Mouse (Mus musculus): ENCODE results near the gene Susd1.
A peak's percentile ranks its signal among the peaks of the same experiment; 100 is the strongest.

The Susd1 gene

DNA sequence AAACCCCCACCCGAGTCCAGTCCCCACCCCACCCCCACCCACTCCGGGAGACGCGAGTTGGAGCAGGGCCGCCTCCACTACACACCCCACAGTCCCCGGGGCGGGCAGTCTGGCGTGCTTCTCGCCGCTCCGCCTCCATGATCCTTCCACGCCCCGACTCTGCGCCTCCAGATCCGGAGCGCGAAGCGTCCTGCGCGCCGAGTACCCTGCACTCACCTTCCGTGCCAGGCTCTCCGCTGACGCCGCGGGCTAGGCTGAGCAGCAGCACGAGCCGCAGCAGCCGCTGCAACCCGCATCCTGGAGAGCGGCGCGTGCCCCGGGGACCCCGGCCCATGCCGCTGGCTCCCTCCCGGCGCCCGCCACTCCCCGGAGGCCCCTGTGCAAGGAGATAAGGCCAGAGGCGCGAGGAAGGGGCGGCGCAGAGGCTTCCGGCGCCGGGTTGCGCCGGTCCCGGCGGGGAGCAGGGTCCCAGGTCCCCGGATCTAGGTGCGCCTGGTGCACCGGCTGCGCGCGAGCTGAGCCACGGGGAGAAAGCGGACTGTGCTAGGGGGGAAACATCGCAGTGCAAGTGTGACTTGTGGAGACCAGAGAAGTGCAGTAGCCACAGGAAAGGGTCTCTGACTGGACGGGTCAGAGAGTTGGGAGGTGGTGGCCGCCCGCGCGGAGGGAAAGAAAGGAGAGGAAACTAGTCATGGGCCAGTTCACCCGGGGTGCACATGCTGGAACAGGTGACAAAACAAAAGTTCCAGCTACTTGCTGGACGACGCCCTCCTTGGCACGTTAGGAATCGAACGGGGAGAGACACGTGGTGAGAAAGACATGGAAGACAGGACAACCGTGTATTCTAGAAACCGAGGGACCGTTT, at the start of gene Susd1:
Gene Susd1, minus strand, starts transcription at position 644 of the 865 bp plus-strand sequence.
- Histone ChIP-seq H3K27me3 (ENCODE audit: insufficient read depth, low read length) (peaks cover 64% of the 10 kb centered on the region), H3K9me3 (ENCODE audit: low read length) (no peaks in the 10 kb centered on the region), H3K4me1 (replicated peaks; ENCODE audit: low read depth, low read length) (peaks cover 27% of the 10 kb centered on the region), H3K36me3 (ENCODE audit: insufficient read depth, low read length) (no peaks in the 10 kb centered on the region), H3K4me3 (replicated peaks; ENCODE audit: low read length) (peak within 1 kb of the TSS; percentile 80)
- no peak for TF ChIP-seq CTCF (conservative IDR thresholded peaks at IDR 0.05; ENCODE audit: low read length)
- no peak for TF ChIP-seq POU5F1 (IDR thresholded peaks at IDR 0.05; ENCODE audit: borderline replicate concordance, low read length)
- no peak for TF ChIP-seq NANOG (IDR thresholded peaks at IDR 0.05; ENCODE audit: borderline replicate concordance, low read length)

DNA sequence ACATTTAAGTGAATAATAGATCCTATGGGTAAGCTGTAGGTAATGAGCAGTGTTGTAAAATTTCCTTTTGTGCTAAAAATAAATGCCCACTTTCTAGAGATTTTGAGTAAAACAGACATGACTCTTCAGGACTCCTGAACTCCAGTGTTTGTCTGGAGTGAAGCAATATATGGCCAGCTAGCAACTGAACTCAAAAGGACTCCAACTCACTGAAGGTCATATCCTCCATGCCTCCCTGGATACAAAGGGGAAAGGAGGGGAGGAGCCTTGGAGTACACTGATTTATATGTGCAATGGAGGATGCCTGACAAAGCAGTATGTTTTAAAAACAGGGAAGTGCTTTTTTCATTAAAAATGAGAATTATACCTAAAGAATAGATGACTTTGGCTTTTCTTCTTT, 32.9 kb upstream of the Susd1 start:
- H3K4me1 ChIP-seq (replicated peaks; ENCODE audit: low read depth, low read length): no peaks in the 10 kb centered on the region
- H3K27me3 ChIP-seq (ENCODE audit: insufficient read depth, low read length): no peaks in the 10 kb centered on the region
- no peak overlapping the region for H3K4me3 ChIP-seq (replicated peaks; ENCODE audit: low read length)
- H3K9me3 ChIP-seq (ENCODE audit: low read length): no peaks in the 10 kb centered on the region
- TF ChIP-seq NANOG (IDR thresholded peaks at IDR 0.05; ENCODE audit: borderline replicate concordance, low read length): no peak
- TF ChIP-seq POU5F1 (IDR thresholded peaks at IDR 0.05; ENCODE audit: borderline replicate concordance, low read length): no peak
- TF ChIP-seq CTCF (conservative IDR thresholded peaks at IDR 0.05; ENCODE audit: low read length): no peak
- 0 out of 2 replicates have a peak, but pooled peaks cover 4% of the 10 kb centered on the region for H3K36me3 ChIP-seq (ENCODE audit: insufficient read depth, low read length)

DNA sequence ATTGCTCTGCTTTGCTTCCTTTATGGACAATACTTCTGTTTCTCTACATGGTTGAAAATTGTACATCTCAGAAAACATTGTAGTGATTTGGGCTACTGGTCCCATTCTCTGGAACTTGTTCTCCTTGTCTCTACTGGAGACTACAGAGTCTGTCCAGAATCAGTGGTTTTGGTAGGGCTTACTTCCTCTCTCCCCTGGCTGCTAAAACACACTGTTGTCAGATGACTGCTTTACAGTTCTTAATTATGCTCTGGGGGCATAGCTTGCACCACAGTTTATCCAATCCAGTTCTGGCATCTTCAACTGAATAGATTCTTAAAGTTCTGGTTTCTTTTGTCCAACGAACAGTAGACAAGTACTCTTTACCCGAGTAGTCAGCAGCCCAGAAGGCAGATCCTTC, 27.0 kb upstream of the Susd1 start:
- H3K27me3 ChIP-seq (ENCODE audit: insufficient read depth, low read length): no peaks in the 10 kb centered on the region
- H3K9me3 ChIP-seq (ENCODE audit: low read length): no peaks in the 10 kb centered on the region
- H3K4me3 ChIP-seq (replicated peaks; ENCODE audit: low read length): no peak overlapping the region
- TF ChIP-seq NANOG (IDR thresholded peaks at IDR 0.05; ENCODE audit: borderline replicate concordance, low read length): no peak
- no peak for TF ChIP-seq CTCF (conservative IDR thresholded peaks at IDR 0.05; ENCODE audit: low read length)
- TF ChIP-seq POU5F1 (IDR thresholded peaks at IDR 0.05; ENCODE audit: borderline replicate concordance, low read length): no peak
- H3K4me1 ChIP-seq (replicated peaks; ENCODE audit: low read depth, low read length): no peaks in the 10 kb centered on the region
- no peaks in the 10 kb centered on the region for H3K36me3 ChIP-seq (ENCODE audit: insufficient read depth, low read length)

DNA sequence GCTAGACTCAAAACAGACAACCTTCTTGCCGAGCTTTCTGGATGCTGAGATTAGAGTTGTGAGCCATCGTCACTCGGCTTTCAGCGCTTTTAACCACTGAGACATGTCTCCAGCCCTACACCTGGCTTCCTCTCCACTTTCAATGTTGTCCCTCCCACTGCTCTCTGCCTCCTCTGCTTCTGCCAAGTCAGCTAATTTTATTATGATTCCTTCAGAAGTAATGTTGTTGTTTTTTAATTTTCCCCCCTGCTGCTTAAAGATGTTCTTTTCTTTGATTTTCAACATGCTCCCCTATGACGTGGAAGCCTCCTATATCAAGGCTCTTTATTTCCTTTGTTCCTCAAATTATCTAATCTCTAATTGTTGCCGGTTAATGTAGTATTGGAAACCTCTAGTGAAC, 26.2 kb upstream of the Susd1 start:
- no peaks in the 10 kb centered on the region for H3K9me3 ChIP-seq (ENCODE audit: low read length)
- H3K4me3 ChIP-seq (replicated peaks; ENCODE audit: low read length): no peak overlapping the region

DNA sequence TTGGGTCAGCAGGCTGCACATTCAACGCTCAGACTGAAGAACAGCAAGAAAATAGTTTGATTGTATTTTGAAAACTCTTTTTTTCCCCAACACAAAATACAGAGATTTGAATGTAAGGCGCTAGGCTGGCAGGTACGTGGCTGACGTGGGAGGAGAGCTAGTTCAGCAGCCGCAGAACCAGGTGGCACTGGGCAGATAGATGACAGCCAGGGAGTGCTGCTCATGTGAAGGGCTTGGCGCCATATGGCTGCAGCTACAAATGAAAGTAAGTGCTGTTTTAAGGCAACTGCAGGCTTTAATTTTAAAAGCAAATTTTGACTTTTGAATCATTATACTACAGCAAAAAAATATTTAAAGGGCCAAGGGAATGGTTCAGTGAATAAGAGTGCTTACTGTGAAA, 24.1 kb upstream of the Susd1 start:
- no peak overlapping the region for H3K4me3 ChIP-seq (replicated peaks; ENCODE audit: low read length)
- TF ChIP-seq POU5F1 (IDR thresholded peaks at IDR 0.05; ENCODE audit: borderline replicate concordance, low read length) (no peak), CTCF (conservative IDR thresholded peaks at IDR 0.05; ENCODE audit: low read length) (no peak)
- H3K36me3 ChIP-seq (ENCODE audit: insufficient read depth, low read length): no peaks in the 10 kb centered on the region

More for the DNA sequence above, 26.2 kb upstream of the Susd1 start:
- TF ChIP-seq CTCF (conservative IDR thresholded peaks at IDR 0.05; ENCODE audit: low read length) (no peak), POU5F1 (IDR thresholded peaks at IDR 0.05; ENCODE audit: borderline replicate concordance, low read length) (no peak), NANOG (IDR thresholded peaks at IDR 0.05; ENCODE audit: borderline replicate concordance, low read length) (no peak)
- H3K27me3 ChIP-seq (ENCODE audit: insufficient read depth, low read length): no peaks in the 10 kb centered on the region
- H3K4me1 ChIP-seq (replicated peaks; ENCODE audit: low read depth, low read length): no peaks in the 10 kb centered on the region
- no peaks in the 10 kb centered on the region for H3K36me3 ChIP-seq (ENCODE audit: insufficient read depth, low read length)

DNA sequence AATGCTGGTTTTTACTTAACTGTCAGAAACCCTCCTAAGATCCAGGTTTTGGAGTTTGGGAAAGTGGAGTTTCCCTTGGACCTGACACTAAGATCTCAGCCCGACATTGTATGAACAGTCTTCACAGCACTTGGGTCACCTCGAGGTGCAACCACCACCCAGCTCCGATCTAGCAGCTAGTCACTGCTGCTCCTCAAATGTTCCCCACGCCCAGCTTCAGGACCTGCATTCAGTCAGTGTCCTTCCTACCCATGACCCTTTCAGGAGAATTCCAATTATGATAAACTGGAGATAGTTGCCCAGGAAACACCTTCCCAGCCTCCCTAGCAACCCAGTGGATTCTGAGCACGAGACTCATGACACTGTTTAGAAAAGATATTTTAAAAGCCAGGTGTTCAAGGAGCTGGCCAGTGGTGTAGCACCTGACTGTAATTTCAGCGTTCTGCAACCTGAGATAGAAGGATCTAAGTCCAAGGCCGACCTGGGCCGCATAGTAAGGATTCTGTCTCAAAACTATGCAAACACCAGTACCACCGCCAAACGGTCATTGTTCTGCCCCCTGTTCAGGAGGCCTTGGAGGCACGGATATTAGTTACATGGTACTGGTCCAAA, 22.8 kb upstream of the Susd1 start:
- no peak overlapping the region for H3K4me3 ChIP-seq (replicated peaks; ENCODE audit: low read length)
- TF ChIP-seq NANOG (IDR thresholded peaks at IDR 0.05; ENCODE audit: borderline replicate concordance, low read length): no peak
- TF ChIP-seq POU5F1 (IDR thresholded peaks at IDR 0.05; ENCODE audit: borderline replicate concordance, low read length): no peak
- TF ChIP-seq CTCF (conservative IDR thresholded peaks at IDR 0.05; ENCODE audit: low read length): no peak
- no peaks in the 10 kb centered on the region for H3K27me3 ChIP-seq (ENCODE audit: insufficient read depth, low read length)
- H3K36me3 ChIP-seq (ENCODE audit: insufficient read depth, low read length): no peaks in the 10 kb centered on the region
- H3K4me1 ChIP-seq (replicated peaks; ENCODE audit: low read depth, low read length): peaks cover 7% of the 10 kb centered on the region
- H3K9me3 ChIP-seq (ENCODE audit: low read length): no peaks in the 10 kb centered on the region

More for the DNA sequence above, 24.1 kb upstream of the Susd1 start:
- Histone ChIP-seq H3K4me1 (replicated peaks; ENCODE audit: low read depth, low read length) (peaks cover 6% of the 10 kb centered on the region), H3K27me3 (ENCODE audit: insufficient read depth, low read length) (no peaks in the 10 kb centered on the region), H3K9me3 (ENCODE audit: low read length) (no peaks in the 10 kb centered on the region)

DNA sequence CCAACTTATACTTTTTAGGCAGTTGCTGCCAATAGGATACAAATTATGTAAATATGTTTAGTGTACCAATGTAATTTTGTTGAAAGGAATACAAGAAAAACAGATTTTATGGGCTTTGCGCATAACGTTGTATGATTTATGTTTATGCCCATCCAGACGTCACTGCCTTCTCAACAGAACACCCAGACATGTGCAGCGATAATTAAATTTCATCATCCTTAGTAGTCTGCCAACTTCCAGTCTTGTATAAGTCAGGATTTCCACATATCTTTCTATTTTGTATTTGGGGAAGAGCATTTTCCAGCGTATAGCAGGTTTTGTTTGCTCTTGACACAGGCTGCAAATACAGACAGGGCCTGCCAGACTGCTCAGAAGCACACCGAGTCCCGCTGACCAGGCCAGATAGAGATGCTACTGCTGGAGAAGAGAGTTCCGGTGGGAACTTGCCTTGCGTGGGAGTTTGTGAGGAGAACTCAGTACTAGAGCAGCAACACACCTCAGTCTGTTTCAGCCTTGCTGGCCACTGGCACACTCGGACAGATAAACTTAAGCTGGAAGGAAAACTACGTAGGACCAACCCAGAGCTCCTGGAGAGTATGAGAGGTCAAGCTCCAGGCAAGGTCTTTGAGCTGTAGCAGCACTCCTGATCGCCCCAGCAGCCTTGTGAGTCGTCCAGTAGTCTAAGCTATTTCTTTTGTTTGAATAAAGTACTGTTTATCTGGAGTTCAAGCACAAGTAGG, 21.0 kb upstream of the Susd1 start:
- Histone ChIP-seq H3K27me3 (ENCODE audit: insufficient read depth, low read length) (no peaks in the 10 kb centered on the region), H3K9me3 (ENCODE audit: low read length) (no peaks in the 10 kb centered on the region), H3K4me3 (replicated peaks; ENCODE audit: low read length) (no peak overlapping the region), H3K4me1 (replicated peaks; ENCODE audit: low read depth, low read length) (peaks cover 12% of the 10 kb centered on the region), H3K36me3 (ENCODE audit: insufficient read depth, low read length) (no peaks in the 10 kb centered on the region)
- TF ChIP-seq POU5F1 (IDR thresholded peaks at IDR 0.05; ENCODE audit: borderline replicate concordance, low read length): no peak
- TF ChIP-seq CTCF (conservative IDR thresholded peaks at IDR 0.05; ENCODE audit: low read length): no peak
- no peak; the same call in 1 of the 2 replicates for TF ChIP-seq NANOG (IDR thresholded peaks at IDR 0.05; ENCODE audit: borderline replicate concordance, low read length)

DNA sequence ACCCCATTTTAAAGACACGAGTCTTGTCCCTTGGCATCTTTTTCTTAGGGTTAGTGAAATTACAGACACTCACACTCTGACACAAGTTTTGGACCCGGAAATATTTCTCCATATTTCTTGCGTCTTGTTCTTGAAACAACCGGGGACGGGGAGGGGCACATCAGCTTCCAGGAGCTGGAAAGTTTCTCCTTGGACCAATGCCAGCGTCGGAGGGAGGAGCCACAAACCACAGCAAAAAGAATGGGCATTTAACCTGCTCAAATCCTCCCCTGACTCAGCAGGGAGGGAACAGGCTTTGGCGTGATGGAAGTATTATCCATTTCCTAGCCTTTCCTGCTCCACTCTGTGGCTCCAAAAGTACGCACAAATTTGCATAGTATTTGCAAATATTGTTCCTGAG, 19.5 kb upstream of the Susd1 start:
- TF ChIP-seq NANOG (IDR thresholded peaks at IDR 0.05; ENCODE audit: borderline replicate concordance, low read length): no peak
- no peak for TF ChIP-seq CTCF (conservative IDR thresholded peaks at IDR 0.05; ENCODE audit: low read length)
- no peak for TF ChIP-seq POU5F1 (IDR thresholded peaks at IDR 0.05; ENCODE audit: borderline replicate concordance, low read length)
- H3K4me3 ChIP-seq (replicated peaks; ENCODE audit: low read length): no peak overlapping the region

More for the DNA sequence above, 19.5 kb upstream of the Susd1 start:
- Histone ChIP-seq H3K4me1 (replicated peaks; ENCODE audit: low read depth, low read length) (peaks cover 12% of the 10 kb centered on the region), H3K27me3 (ENCODE audit: insufficient read depth, low read length) (no peaks in the 10 kb centered on the region), H3K9me3 (ENCODE audit: low read length) (no peaks in the 10 kb centered on the region), H3K36me3 (ENCODE audit: insufficient read depth, low read length) (no peaks in the 10 kb centered on the region)
